Mouse (Mus musculus): ENCODE data around the gene Oprl1.

GRCm38 (mm10) chr2:181674934-181675333 is 39.9 kb upstream of the Oprl1 start:
- TF ChIP-seq USF1 (IDR thresholded peaks at IDR 0.05; ENCODE audit: low read depth) (no peak), CTCF (IDR thresholded peaks at IDR 0.05; ENCODE audit: control insufficient read depth, insufficient read depth, insufficient read length) (no peak)

Data from C2C12 (cell line).